Mouse (Mus musculus) cerebellum, adult 2 months (tissue): Measurements from ENCODE around the gene Fam193b.

Source experiments
- CTCF ChIP-seq: fragments of 200-500 bp; IDR thresholded peaks from 2 replicates; pipeline ENCODE4 v1.5.1; 2011; ENCODE audit warnings: low read depth, mild to moderate bottlenecking, control low read depth, low read length, moderate library complexity, borderline replicate concordance; ENCODE audit not compliant: insufficient read depth
- POLR2A ChIP-seq: fragments of 200-500 bp; IDR thresholded peaks from 2 replicates; pipeline ENCODE4 v1.6.1; 2011; ENCODE audit warnings: low read length, control low read depth, borderline replicate concordance; ENCODE audit not compliant: insufficient read depth

- TF ChIP-seq POLR2A (no peak), CTCF (no peak)
Measured at GRCm38 (mm10) chr13:55567949-55568348, 3.0 kb downstream of the Fam193b start.
